Mouse (Mus musculus): ENCODE measurements around the gene Slc22a14.

DNA sequence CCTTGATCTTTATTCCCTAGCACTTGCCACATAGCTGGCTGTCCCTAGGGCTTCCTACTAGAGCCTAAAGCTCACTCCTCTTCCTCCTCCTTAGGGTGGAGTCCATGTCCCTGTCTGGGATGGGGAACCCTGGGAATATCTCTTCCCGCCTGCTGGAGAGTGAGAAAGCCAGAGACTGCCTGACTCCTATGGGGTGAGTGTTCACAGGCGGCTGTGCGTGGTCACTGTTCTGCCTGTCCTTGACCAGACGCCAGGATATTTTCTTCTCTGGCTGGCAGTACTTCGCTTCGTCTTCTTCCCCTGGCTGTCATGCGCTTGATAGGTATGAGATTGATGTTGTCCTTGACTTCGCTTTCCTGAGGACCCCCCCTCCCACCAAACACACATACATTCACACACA lies 19.0 kb downstream of the Slc22a14 start:
- TF ChIP-seq ZNF384 (IDR thresholded peaks at IDR 0.05; ENCODE audit: low read depth, low read length): no peak
- TF ChIP-seq CTCF (IDR thresholded peaks at IDR 0.05 in 2 of 3, conservative IDR thresholded peaks at IDR 0.05 in 1 of 3; ENCODE audit: control insufficient read depth in 1 of 3, insufficient read depth in 1 of 3, low read depth in 2 of 3, low read length in 3 of 3, poor library complexity in 1 of 3, severe bottlenecking in 1 of 3): no peak
